Comparison of ENCODE assay signal across 8 mouse cellular contexts in genomic region chr15:79670249-79670971, GRCm38 (mm10). TPM values are rescaled to one million over a fixed set of nuclear protein-coding genes. Genes with fewer than 3 reads are reported as not detected.
DNase-seq lines count a peak whose midpoint lies in the region; ATAC-seq and TF ChIP-seq lines count a peak whose summit lies in the region.

TSS of gene Tomm22 (plus strand) at chr15:79670861.

- peak within 1 kb of the TSS; percentile 81 for H3K4me2 ChIP-seq in hindbrain, postnatal 0 days (ENCODE audit: low read depth, low read length)

- peak; percentile 61 for DNase-seq in WW6 (ENCODE audit: low read depth, low spot score)
- peak; percentile 52 to 81 for DNase-seq in cerebellum, postnatal 4 days (ENCODE audit: low spot score in 2 of 2)
- peak; percentile 94 for DNase-seq in gastrocnemius, adult 2 months
- DNase-seq in hindbrain, postnatal 0 days (ENCODE audit: low spot score) = peak; percentile 97
- peak in 1 of 2 experiments; percentile 85 for DNase-seq in left cerebral cortex, adult 8-10 months (ENCODE audit: low spot score in 2 of 2)
- DNase-seq in right cerebral cortex, postnatal 10 days (ENCODE audit: low spot score in 2 of 2) = peak; percentile 95
- DNase-seq in urinary bladder, postnatal 25 days (ENCODE audit: low spot score) = peak; percentile 79

- H3K27ac ChIP-seq in gastrocnemius, adult 2 months = peak within 1 kb of the TSS; percentile 89
- peak within 1 kb of the TSS; percentile 70 for H3K27ac ChIP-seq in hindbrain, postnatal 0 days

- TF ChIP-seq CTCF in gastrocnemius, adult 2 months (IDR thresholded peaks at IDR 0.05) = peak; percentile 67
- peak; percentile 76 for TF ChIP-seq CTCF in hindbrain, postnatal 0 days (IDR thresholded peaks at IDR 0.05; ENCODE audit: low read depth)

- H3K36me3 ChIP-seq in hindbrain, postnatal 0 days (ENCODE audit: insufficient read depth, low read length) = peaks cover 41% of the 10 kb centered on the region
- peaks cover 63% of the 10 kb centered on the region for H3K36me3 ChIP-seq in megakaryocyte, embryonic 14.5 days (replicated peaks; ENCODE audit: low read length)

- ATAC-seq in hindbrain, postnatal 0 days = peak; percentile 97

- WGBS in hindbrain, postnatal 0 days = 20% methylated on average over 32 of the region's 33 CpGs

- H3K9ac ChIP-seq in hindbrain, postnatal 0 days (replicated peaks; ENCODE audit: low read length) = peak within 1 kb of the TSS; percentile 75

- H3K27me3 ChIP-seq in hindbrain, postnatal 0 days (ENCODE audit: insufficient read depth, low read length) = no peaks in the 10 kb centered on the region
- no peaks in the 10 kb centered on the region for H3K27me3 ChIP-seq in megakaryocyte, embryonic 14.5 days (replicated peaks)

- peak within 1 kb of the TSS; percentile 98 for H3K4me3 ChIP-seq in gastrocnemius, adult 2 months
- H3K4me3 ChIP-seq in hindbrain, postnatal 0 days (ENCODE audit: low read length) = peak within 1 kb of the TSS; percentile 85
- H3K4me3 ChIP-seq in megakaryocyte, embryonic 14.5 days (replicated peaks) = peak within 1 kb of the TSS; percentile 94

- 0 out of 2 replicates have a peak, but pooled peaks cover 3% of the 10 kb centered on the region for H3K4me1 ChIP-seq in hindbrain, postnatal 0 days (ENCODE audit: insufficient read depth, low read length)
- peaks cover 42% of the 10 kb centered on the region for H3K4me1 ChIP-seq in megakaryocyte, embryonic 14.5 days

- H3K9me3 ChIP-seq in hindbrain, postnatal 0 days (ENCODE audit: low read length) = no peaks in the 10 kb centered on the region
- H3K9me3 ChIP-seq in megakaryocyte, embryonic 14.5 days = no peaks in the 10 kb centered on the region

- intact Hi-C loops in gastrocnemius, adult 2 months (cut with DNase I) = no loop called here

RNA-seq across cellular contexts. Expression of gene Tomm22, which starts in this region (rescaled TPM):
- total RNA-seq in gastrocnemius, adult 2 months (2021) = 10 to 100 TPM; 52.8 to 78.6 TPM
- 139 and 149 TPM in 2 replicates for total RNA-seq in hindbrain, postnatal 0 days (2014; rRNA removed)
- 239 and 241 TPM in 2 replicates for polyA plus RNA-seq in hindbrain, postnatal 0 days (2015; fragmentation: Nextera tagmentation; extraction: Ambion mirVana)
- 100 to 1,000 TPM in 2 of 4 experiments, 10 to 100 TPM in 2; 87.9 to 109 (median 103) TPM for total RNA-seq in left cerebral cortex, adult 8-10 months (2022)
- 60.9 and 120 TPM in 2 replicates for polyA plus RNA-seq in megakaryocyte, embryonic 14.5 days (2012; ENCODE audit: insufficient read depth, low replicate concordance)
